Mouse (Mus musculus) layer of hippocampus, adult 9-11 months (tissue): Measurements from ENCODE around the gene Krtap6-5.
"Not testable (repeated sequence)": the region's sequence is repeated elsewhere in the genome, so short reads cannot be mapped to it uniquely, and the experiment has no call there.

Experiments
- DNase-seq: peaks from one replicate; pipeline ENCODE4 v3.0.0; 2022

The Krtap6-5 gene

DNA sequence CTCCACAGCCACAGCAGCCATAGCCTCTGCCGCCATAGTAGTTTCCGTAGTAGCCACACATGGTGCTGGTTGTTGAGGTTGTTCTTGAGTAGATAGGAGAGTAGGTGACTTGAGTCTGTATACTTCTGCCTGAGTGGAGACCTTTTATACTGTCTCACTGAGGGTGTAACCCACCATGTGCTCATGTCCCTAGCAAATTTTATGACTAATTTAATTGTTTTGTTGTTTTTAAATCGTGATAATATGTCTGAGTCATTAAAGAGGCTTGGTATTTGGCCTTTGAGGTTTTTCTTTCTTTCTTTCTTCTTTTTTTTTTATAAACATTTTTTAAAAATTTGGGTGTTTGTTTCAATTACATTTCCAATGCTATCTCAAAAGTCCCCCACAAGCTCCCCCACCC lies at the start of gene Krtap6-5:
Gene Krtap6-5 (minus strand): TSS at position 101 of the 400 bp plus-strand sequence.
- DNase-seq = no peak

- DNase-seq = not testable (repeated sequence)
Observed at GRCm38 (mm10) chr16:89071041-89071440, 23.4 kb upstream of the Krtap6-5 start.

GRCm38 (mm10) chr16:89063902-89064301 lies 16.2 kb upstream of the Krtap6-5 start, which contains the start of gene 1110025L11Rik:
Gene 1110025L11Rik (minus strand): TSS chr16:89064002.
- not testable (repeated sequence) for DNase-seq

DNA sequence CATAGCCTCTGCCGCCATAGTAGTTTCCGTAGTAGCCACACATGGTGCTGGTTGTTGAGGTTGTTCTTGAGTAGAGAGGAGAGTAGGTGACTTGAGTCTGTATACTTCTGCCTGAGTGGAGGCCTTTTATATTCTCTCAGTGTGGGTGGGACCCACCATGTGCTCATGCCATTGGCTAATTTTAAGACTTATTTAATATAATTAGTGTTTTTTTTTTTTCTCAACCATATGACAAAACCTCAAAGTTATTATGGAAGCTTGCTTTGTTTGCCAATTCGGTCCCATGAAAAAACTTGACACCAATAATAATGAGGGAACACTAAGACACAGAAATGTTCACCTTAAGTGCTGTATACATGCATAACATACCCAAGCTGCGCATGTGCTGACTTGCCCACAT lies 6.3 kb downstream of the Krtap6-5 start, which contains the start of gene Gm10228:
Gene Gm10228 (minus strand): TSS at position 101 of the 400 bp plus-strand sequence.
- DNase-seq = not testable (repeated sequence)

- not testable (repeated sequence) for DNase-seq
Observed at GRCm38 (mm10) chr16:89031399-89031798, 16.3 kb downstream of the Krtap6-5 start, which contains the start of gene Krtap6-1. Gene Krtap6-1 (plus strand): TSS chr16:89031699.

GRCm38 (mm10) chr16:89014984-89015383 lies 32.7 kb downstream of the Krtap6-5 start, which contains the start of gene Gm10229:
Gene Gm10229 (plus strand): TSS chr16:89015284.
- DNase-seq = not testable (repeated sequence)

- DNase-seq = no peak
Observed at GRCm38 (mm10) chr16:89013973-89014372, 33.7 kb downstream of the Krtap6-5 start.

GRCm38 (mm10) chr16:89010659-89011058 lies 37.0 kb downstream of the Krtap6-5 start, which contains the start of gene Krtap22-2:
Gene Krtap22-2 (minus strand): TSS chr16:89010759.
- DNase-seq = no peak
